Mouse (Mus musculus): ENCODE measurements around the gene Esp34. TPM values are rescaled to one million over a fixed set of nuclear protein-coding genes. Genes with fewer than 3 reads are reported as not detected.

Esp34 gene
- not detected in 2 replicates for polyA plus RNA-seq (2015; fragmentation: Nextera tagmentation; extraction: Ambion mirVana)

GRCm38 (mm10) chr17:38553892-38554291 is at the start of gene Esp34:
Esp34 (plus strand) TSS chr17:38554192.

Other genes starting within 250 kb of the Esp34 start
- not detected in 2 replicates for gene Olfr137, start 246.6 kb upstream of the Esp34 start, polyA plus RNA-seq (2015; fragmentation: Nextera tagmentation; extraction: Ambion mirVana)
- gene Olfr136, start 224.4 kb upstream of the Esp34 start, polyA plus RNA-seq (2015; fragmentation: Nextera tagmentation; extraction: Ambion mirVana), result not detected in 2 replicates
- not detected in 2 replicates for gene Esp36, start 134.0 kb upstream of the Esp34 start, polyA plus RNA-seq (2015; fragmentation: Nextera tagmentation; extraction: Ambion mirVana)
- not detected in 2 replicates for gene Esp31, start 85.3 kb downstream of the Esp34 start, polyA plus RNA-seq (2015; fragmentation: Nextera tagmentation; extraction: Ambion mirVana)

Data from urinary bladder, postnatal 0 days (tissue).